Comparison of ENCODE assay signal across 15 mouse cellular contexts in the genomic region with DNA sequence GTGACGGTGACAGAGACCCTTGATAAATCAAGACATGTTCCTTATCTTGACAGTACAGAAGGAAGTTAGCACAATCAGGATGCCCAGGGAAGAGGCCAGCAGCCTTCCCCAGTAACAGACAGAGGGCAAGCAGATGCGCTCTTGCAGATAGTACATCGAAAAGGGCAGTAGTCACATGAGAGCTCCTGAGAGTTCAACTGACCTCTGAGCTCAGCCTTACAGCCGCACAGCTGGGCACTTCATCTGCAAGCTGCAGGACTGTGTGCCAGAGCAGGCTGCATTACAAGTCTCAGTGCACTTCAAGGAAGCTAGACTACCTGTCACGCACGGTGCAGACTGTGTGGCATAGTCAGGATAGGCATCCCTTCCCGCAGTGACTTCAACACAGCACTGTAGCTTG.
A peak's percentile ranks its signal among the peaks of the same experiment; 100 is the strongest.
DNase-seq lines count a peak whose midpoint lies in the region; ATAC-seq and TF ChIP-seq lines count a peak whose summit lies in the region.
"Had no signal": no experiment of that assay in that cellular context is flagged by ENCODE, and none has a peak within 500 bp of the region (broad histone marks: within the 10 kb centered on the region; RNA-seq: fewer than 3 reads in every experiment).

No protein-coding gene starts in this region.

- TF ChIP-seq EP300 in MEL (IDR thresholded peaks at IDR 0.05; ENCODE audit: low read depth in 1 of 2, low read length in 2 of 2): peak; percentile 99 to 100

- no peaks in the 10 kb centered on the region for H3K79me2 ChIP-seq in MEL (ENCODE audit: control insufficient read depth, insufficient read depth, low read length, poor library complexity)

- peak; percentile 4 for DNase-seq in kidney, adult 11 months
- DNase-seq in MEL (ENCODE audit: low read depth, low spot score): peak; percentile 89
- DNase-seq in embryonic facial prominence, embryonic 10.5 days (ENCODE audit: low spot score): no peak
- no peak for DNase-seq in cerebellum, adult 8-10 months
- no peak for DNase-seq in frontal cortex, postnatal 10 days (ENCODE audit: low spot score in 2 of 2)
- DNase-seq: adrenal gland, postnatal 10 days; cerebellum, adult 18-20 months; forebrain, postnatal 0 days; lung, adult 2 months had no signal

- no peak overlapping the region for H3K4me2 ChIP-seq in kidney, embryonic 14.5 days (replicated peaks; ENCODE audit: low read depth, low read length)
- peak overlapping the region; percentile 68 for H3K4me2 ChIP-seq in liver, embryonic 15.5 days

- TF ChIP-seq CTCF in MEL (IDR thresholded peaks at IDR 0.05 in 2 of 3, conservative IDR thresholded peaks at IDR 0.05 in 1 of 3; ENCODE audit: control insufficient read depth in 1 of 3, insufficient read depth in 1 of 3, low read depth in 2 of 3, low read length in 3 of 3, poor library complexity in 1 of 3, severe bottlenecking in 1 of 3): no peak

- peaks cover 2% of the 10 kb centered on the region; the same call in 1 of the 2 replicates for H3K9me3 ChIP-seq in kidney, embryonic 14.5 days (ENCODE audit: control insufficient read depth, low read length)
- no peaks in the 10 kb centered on the region for H3K9me3 ChIP-seq in MEL (replicated peaks; ENCODE audit: insufficient read depth, low read length)
- no peaks in the 10 kb centered on the region for H3K9me3 ChIP-seq in liver, embryonic 15.5 days (replicated peaks)
- H3K9me3 ChIP-seq in embryonic facial prominence, embryonic 10.5 days: 0 out of 2 replicates have a peak, but pooled peaks cover 3% of the 10 kb centered on the region

- no peak for ATAC-seq in kidney, embryonic 14.5 days (ENCODE audit: low FRiP score, low TSS enrichment)
- ATAC-seq in erythroid progenitor cell, adult 5-6 weeks (replicated peaks; ENCODE audit: low FRiP score, poor library complexity, severe bottlenecking): peak; percentile 96
- peak; percentile 96 for ATAC-seq in liver, embryonic 15.5 days (ENCODE audit: insufficient read depth)
- ATAC-seq: forebrain, postnatal 0 days; midbrain, embryonic 16.5 days had no signal

- no peaks in the 10 kb centered on the region for H3K27me3 ChIP-seq in kidney, embryonic 14.5 days (ENCODE audit: control insufficient read depth, insufficient read depth, low read length)
- H3K27me3 ChIP-seq in MEL (ENCODE audit: control insufficient read depth in 1 of 2, insufficient read depth in 2 of 2, low read length in 2 of 2): no peaks in the 10 kb centered on the region
- no peaks in the 10 kb centered on the region for H3K27me3 ChIP-seq in liver, embryonic 15.5 days
- H3K27me3 ChIP-seq in embryonic facial prominence, embryonic 10.5 days (replicated peaks; ENCODE audit: low read depth, poor library complexity, severe bottlenecking): no peaks in the 10 kb centered on the region

- no peaks in the 10 kb centered on the region for H3K4me1 ChIP-seq in kidney, embryonic 14.5 days (ENCODE audit: control insufficient read depth, insufficient read depth, low read length)
- H3K4me1 ChIP-seq in MEL (ENCODE audit: control insufficient read depth in 1 of 2, insufficient read depth in 2 of 2, low read length in 2 of 2): peaks cover 33 to 37% of the 10 kb centered on the region in 2 experiments
- peaks cover 20% of the 10 kb centered on the region for H3K4me1 ChIP-seq in liver, embryonic 15.5 days (replicated peaks)
- H3K4me1 ChIP-seq in embryonic facial prominence, embryonic 10.5 days: no peaks in the 10 kb centered on the region
- H3K4me1 ChIP-seq: hindbrain, embryonic 10.5 days had no signal

- H3K9ac ChIP-seq in kidney, embryonic 14.5 days (ENCODE audit: low read depth, low read length): no peak overlapping the region
- peak overlapping the region; percentile 57 for H3K9ac ChIP-seq in MEL (ENCODE audit: control insufficient read depth, low read depth, low read length, poor library complexity, severe bottlenecking)
- H3K9ac ChIP-seq in liver, embryonic 15.5 days: no peak overlapping the region
- H3K9ac ChIP-seq: forebrain, postnatal 0 days had no signal

- no peaks in the 10 kb centered on the region for H3K36me3 ChIP-seq in kidney, embryonic 14.5 days (ENCODE audit: control insufficient read depth, insufficient read depth, low read length)
- H3K36me3 ChIP-seq in MEL (ENCODE audit: control insufficient read depth in 1 of 2, insufficient read depth in 2 of 2, low read length in 2 of 2): peaks cover 0 to 32% of the 10 kb centered on the region in 2 experiments; a peak in 2 of 4 replicates
- no peaks in the 10 kb centered on the region for H3K36me3 ChIP-seq in liver, embryonic 15.5 days (replicated peaks)
- H3K36me3 ChIP-seq in embryonic facial prominence, embryonic 10.5 days (replicated peaks): no peaks in the 10 kb centered on the region
- H3K36me3 ChIP-seq: hindbrain, embryonic 10.5 days had no signal

- H3K4me3 ChIP-seq in kidney, embryonic 14.5 days (ENCODE audit: low read length): no peak overlapping the region
- H3K4me3 ChIP-seq in MEL (ENCODE audit: control insufficient read depth in 1 of 2, insufficient read depth in 1 of 2, low read depth in 2 of 2, low read length in 2 of 2): no peak overlapping the region
- peak overlapping the region; percentile 38 for H3K4me3 ChIP-seq in liver, embryonic 15.5 days (replicated peaks)
- no peak overlapping the region for H3K4me3 ChIP-seq in embryonic facial prominence, embryonic 10.5 days
- H3K4me3 ChIP-seq: hindbrain, embryonic 10.5 days; left cerebral cortex, adult 2 months had no signal

- no peak overlapping the region for H3K27ac ChIP-seq in kidney, embryonic 14.5 days (ENCODE audit: low read depth, low read length)
- H3K27ac ChIP-seq in MEL (ENCODE audit: control insufficient read depth, low read depth, low read length): peak overlapping the region; percentile 90
- peak overlapping the region; percentile 73 for H3K27ac ChIP-seq in liver, embryonic 15.5 days (replicated peaks)
- H3K27ac ChIP-seq in embryonic facial prominence, embryonic 10.5 days (replicated peaks): no peak overlapping the region
- H3K27ac ChIP-seq: hindbrain, embryonic 10.5 days; left cerebral cortex, adult 2 months had no signal

- 75% methylated on average over 7 of the region's 7 CpGs for WGBS in kidney, embryonic 14.5 days
- WGBS in liver, embryonic 15.5 days (ENCODE audit: insufficient replicate concordance): 13% methylated on average over 7 of the region's 7 CpGs
- 76% methylated on average over 7 of the region's 7 CpGs for WGBS in embryonic facial prominence, embryonic 10.5 days

- no peak for TF ChIP-seq RAD21 in MEL (IDR thresholded peaks at IDR 0.05; ENCODE audit: low read depth, low read length)

- peak in 1 of 2 experiments; percentile 54; a peak in 1 of 4 replicates for TF ChIP-seq POLR2A in MEL (IDR thresholded peaks at IDR 0.05; ENCODE audit: control insufficient read depth in 1 of 2, insufficient read depth in 1 of 2, low read depth in 1 of 2, low read length in 2 of 2, poor library complexity in 1 of 2)

TF ChIP-seq in MEL, 35 proteins besides CTCF, POLR2A, EP300 and RAD21 (continues in another document):
- peak; percentile 74 for TF ChIP-seq ZMIZ1 (IDR thresholded peaks at IDR 0.05; ENCODE audit: low read depth, low read length)
- TF ChIP-seq E2F4 (IDR thresholded peaks at IDR 0.05; ENCODE audit: borderline replicate concordance, low read depth, low read length): no peak
- no peak for TF ChIP-seq MXI1 (IDR thresholded peaks at IDR 0.05; ENCODE audit: low read depth, low read length)
- TF ChIP-seq NRF1 (IDR thresholded peaks at IDR 0.05; ENCODE audit: insufficient read depth, low read depth, low read length, poor library complexity, severe bottlenecking): no peak
- peak; percentile 75 for TF ChIP-seq USF1 (IDR thresholded peaks at IDR 0.05; ENCODE audit: low read depth, low read length)
- no peak for TF ChIP-seq MEF2A (IDR thresholded peaks at IDR 0.05; ENCODE audit: extremely low read depth, insufficient replicate concordance, low read depth, low read length, poor library complexity, severe bottlenecking)
- TF ChIP-seq POLR2AphosphoS5 (IDR thresholded peaks at IDR 0.05; ENCODE audit: borderline replicate concordance, low read depth, low read length): no peak
- TF ChIP-seq TBP (IDR thresholded peaks at IDR 0.05; ENCODE audit: low read depth, low read length): peak; percentile 67
- no peak for TF ChIP-seq SMC3 (IDR thresholded peaks at IDR 0.05; ENCODE audit: low read depth, low read length)
- no peak; the same call in none of the 2 replicates for TF ChIP-seq KAT2A (conservative IDR thresholded peaks at IDR 0.05; ENCODE audit: low read depth, low read length)
- TF ChIP-seq TAL1 (IDR thresholded peaks at IDR 0.05; ENCODE audit: low read length): peak; percentile 100
- TF ChIP-seq NELFE (IDR thresholded peaks at IDR 0.05; ENCODE audit: low read depth, low read length): peak; percentile 42
- TF ChIP-seq RCOR1 (IDR thresholded peaks at IDR 0.05; ENCODE audit: low read depth, low read length): peak; percentile 97
- no peak for TF ChIP-seq GABPA (IDR thresholded peaks at IDR 0.05; ENCODE audit: low read depth, low read length)
- TF ChIP-seq USF2 (IDR thresholded peaks at IDR 0.05; ENCODE audit: borderline replicate concordance in 1 of 2, insufficient read depth in 1 of 2, low read depth in 1 of 2, low read length in 2 of 2): no peak
- peak; percentile 100 for TF ChIP-seq SIN3A (IDR thresholded peaks at IDR 0.05; ENCODE audit: low read length)
- TF ChIP-seq TCF12 (IDR thresholded peaks at IDR 0.05; ENCODE audit: low read depth, low read length): peak; percentile 100
- peak; percentile 95 for TF ChIP-seq BHLHE40 (IDR thresholded peaks at IDR 0.05; ENCODE audit: borderline replicate concordance, low read depth, low read length)
- peak; percentile 60; the same call in 1 of the 2 replicates for TF ChIP-seq MAFK (IDR thresholded peaks at IDR 0.05; ENCODE audit: borderline replicate concordance, low read depth, low read length)
- peak; percentile 53 for TF ChIP-seq CHD2 (IDR thresholded peaks at IDR 0.05; ENCODE audit: low read length)
- TF ChIP-seq POLR2AphosphoS2 (IDR thresholded peaks at IDR 0.05; ENCODE audit: low read length): peak; percentile 45; the same call in 1 of the 2 replicates
- TF ChIP-seq GATA1 (IDR thresholded peaks at IDR 0.05; ENCODE audit: low read depth, low read length): peak; percentile 100
- TF ChIP-seq ELF1 (IDR thresholded peaks at IDR 0.05; ENCODE audit: low read depth, low read length): no peak
- peak; percentile 85 for TF ChIP-seq JUND (IDR thresholded peaks at IDR 0.05; ENCODE audit: low read depth, low read length)
- 0 out of 2 replicates have a peak, but pooled peaks have one; percentile 16 for TF ChIP-seq HCFC1 (IDR thresholded peaks at IDR 0.05; ENCODE audit: low read depth, low read length)
- TF ChIP-seq MAZ (IDR thresholded peaks at IDR 0.05; ENCODE audit: low read depth, low read length): 0 out of 2 replicates have a peak, but pooled peaks have one; percentile 59
- TF ChIP-seq UBTF (IDR thresholded peaks at IDR 0.05; ENCODE audit: borderline replicate concordance, insufficient read depth, low read depth, low read length): no peak
- TF ChIP-seq ETS1 (IDR thresholded peaks at IDR 0.05; ENCODE audit: low read depth, low read length): peak; percentile 97
- no peak for TF ChIP-seq ZKSCAN1 (IDR thresholded peaks at IDR 0.05; ENCODE audit: low read depth, low read length)

Comparison
In these comparisons a context has a peak if more than half of its experiments do, and no peak if none do; other contexts are left out.
1. DNase-seq: peak in kidney, adult 11 months (single experiment) and MEL (single experiment); none in embryonic facial prominence, embryonic 10.5 days (single experiment), cerebellum, adult 8-10 months (single experiment) and frontal cortex, postnatal 10 days (0 of 2).
2. H3K27ac ChIP-seq: peak in MEL (single experiment) and liver, embryonic 15.5 days (single experiment); none in kidney, embryonic 14.5 days (single experiment) and embryonic facial prominence, embryonic 10.5 days (single experiment).